Mouse (Mus musculus): Measurements from ENCODE around the gene Dlat.

Dlat gene

DNA sequence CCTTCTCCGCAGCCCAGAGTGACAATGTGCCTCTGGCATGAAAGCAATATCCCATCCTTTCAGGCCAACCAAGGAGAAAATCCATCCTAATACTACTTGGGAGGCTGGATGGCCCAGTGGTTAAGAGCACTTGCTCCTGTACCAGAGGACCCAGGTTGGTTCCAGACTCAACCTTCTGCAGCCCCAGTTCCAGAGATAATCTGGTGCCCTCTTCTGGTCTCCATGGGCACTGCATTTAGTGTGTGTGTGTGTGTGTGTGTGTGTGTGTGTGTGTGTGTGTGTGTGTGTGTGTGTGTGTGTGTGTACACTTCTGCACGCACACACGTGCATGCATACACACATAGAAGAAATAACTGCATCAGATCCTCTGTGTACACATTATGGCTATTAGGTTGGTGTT is 66.0 kb downstream of the Dlat start:
- DNase-seq (ENCODE audit: low spot score in 2 of 2), result no peak

DNA sequence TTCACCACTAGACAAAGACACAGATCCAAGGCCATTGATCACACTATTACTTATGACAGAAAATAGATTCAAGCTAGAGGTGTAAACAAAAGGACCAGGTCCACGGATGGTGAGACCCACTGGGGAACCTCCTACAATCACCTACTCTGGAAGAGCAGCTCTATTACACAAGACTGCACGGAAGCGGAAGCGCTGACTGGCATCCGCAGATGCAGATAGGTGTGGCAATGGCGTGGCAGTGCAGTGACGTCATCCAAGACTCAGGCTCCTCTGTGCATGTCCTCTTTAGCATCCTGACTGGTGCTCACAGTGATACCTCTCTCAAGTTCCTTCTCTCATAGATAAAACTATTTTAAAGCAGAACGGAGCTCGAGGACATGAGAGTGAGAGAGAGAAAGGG is 66.6 kb downstream of the Dlat start:
- no peak for DNase-seq (ENCODE audit: low spot score in 2 of 2)

DNA sequence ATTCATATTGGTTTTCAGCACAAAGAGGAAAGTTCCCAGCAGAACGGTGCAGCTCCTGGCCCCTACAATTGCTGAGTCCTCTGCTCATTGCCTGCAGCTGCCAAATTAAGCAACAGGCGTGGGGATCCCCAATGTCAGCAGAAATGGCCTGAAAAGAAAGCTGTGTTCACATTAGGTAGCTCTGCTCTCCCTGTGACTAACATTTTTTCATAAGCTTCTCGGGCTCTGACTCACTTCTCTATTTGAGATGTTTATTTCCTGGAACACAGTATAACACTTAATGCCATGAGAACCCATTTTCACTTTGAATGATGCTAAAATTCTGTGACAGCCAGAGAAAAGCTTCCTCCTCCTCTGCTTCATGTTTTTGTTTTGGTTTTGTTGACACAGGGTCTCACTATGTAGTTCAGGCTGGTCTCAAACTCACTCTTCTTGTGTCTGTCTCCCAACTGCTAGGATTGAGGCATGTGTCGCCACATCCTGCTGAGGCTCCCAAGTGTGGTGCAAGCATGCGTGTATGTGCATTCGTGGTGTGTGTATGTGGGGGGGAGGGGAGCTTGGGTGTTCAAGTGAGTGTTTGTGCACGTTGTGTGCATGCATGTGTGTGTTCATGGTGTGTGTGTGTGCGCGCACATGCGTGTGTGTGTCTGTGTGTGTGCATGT is 68.6 kb downstream of the Dlat start:
- no peak for DNase-seq (ENCODE audit: low spot score in 2 of 2)

DNA sequence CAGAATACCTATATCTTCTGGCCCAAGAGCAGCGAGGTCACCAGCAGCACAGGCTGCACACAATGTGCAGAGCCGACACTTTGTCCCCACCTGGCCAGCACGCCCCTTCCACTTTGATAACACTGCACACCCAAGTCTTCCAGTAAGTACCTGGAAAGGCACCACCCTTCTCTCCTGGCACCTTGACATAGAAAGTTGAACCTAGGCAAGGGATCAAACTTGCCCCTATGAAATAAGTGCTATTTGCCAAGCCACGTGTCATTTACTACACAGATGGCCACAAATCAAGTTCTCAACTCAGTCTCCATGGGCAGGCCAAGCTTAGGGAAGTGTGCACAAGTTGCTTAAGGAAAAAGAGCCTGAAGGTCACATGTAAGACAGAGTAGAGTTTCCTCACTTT is 72.6 kb downstream of the Dlat start:
- DNase-seq (ENCODE audit: low spot score in 2 of 2), result no peak

DNA sequence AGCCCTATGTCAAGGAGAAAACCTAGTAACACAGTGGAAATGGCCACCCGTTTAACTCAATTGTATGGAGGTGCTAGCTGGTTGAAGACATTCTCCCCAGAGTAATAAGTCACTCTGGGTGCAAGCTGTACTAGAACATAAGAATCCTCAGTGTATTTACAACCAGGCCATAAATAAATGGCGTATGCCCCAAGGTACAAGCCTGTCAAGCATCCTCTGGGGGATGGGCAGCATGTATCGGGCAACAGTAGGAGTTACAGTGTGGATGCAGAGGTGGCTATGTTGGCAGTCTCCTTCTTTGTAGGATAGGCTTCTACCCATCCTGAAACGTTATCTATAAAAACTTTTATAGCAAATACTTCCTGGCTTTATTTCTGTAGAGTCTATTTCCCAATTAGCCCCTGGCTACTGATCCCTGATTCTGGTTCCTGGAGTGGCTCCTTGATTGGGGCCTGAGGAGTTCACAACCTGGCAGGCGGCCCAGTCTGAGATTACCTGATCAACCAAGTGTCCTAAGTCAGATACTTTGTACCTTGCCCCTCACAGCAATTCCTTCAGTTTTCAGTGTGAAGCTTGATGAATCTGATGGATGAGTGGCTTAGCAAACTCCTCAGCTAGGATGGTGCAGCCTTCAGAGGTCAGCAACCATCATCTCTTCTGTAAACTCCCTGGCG is 74.3 kb downstream of the Dlat start:
- no peak for DNase-seq (ENCODE audit: low spot score in 2 of 2)
